In genomic region chr17:26289475-26289874, GRCm38 (mm10) we compare ENCODE assay signal across 35 mouse cellular contexts.
"Had no signal": no experiment of that assay in that cellular context is flagged by ENCODE, and none has a peak within 500 bp of the region (broad histone marks: within the 10 kb centered on the region; RNA-seq: fewer than 3 reads in every experiment).

No protein-coding gene starts in this region.

- H3K9ac ChIP-seq: heart, embryonic 12.5 days; heart, embryonic 13.5 days; heart, embryonic 15.5 days; hindbrain, embryonic 12.5 days; hindbrain, embryonic 13.5 days; hindbrain, embryonic 14.5 days; hindbrain, embryonic 15.5 days; intestine, embryonic 15.5 days; kidney, embryonic 15.5 days had no signal

- H3K4me3 ChIP-seq: heart, embryonic 10.5 days; heart, embryonic 12.5 days; heart, embryonic 13.5 days; heart, embryonic 15.5 days; hindbrain, embryonic 10.5 days; hindbrain, embryonic 12.5 days; hindbrain, embryonic 13.5 days; hindbrain, embryonic 15.5 days; intestine, embryonic 15.5 days; kidney, embryonic 15.5 days; layer of hippocampus, adult 2 months had no signal

- H3K27ac ChIP-seq: heart, embryonic 10.5 days; heart, embryonic 13.5 days; heart, embryonic 15.5 days; hindbrain, embryonic 10.5 days; hindbrain, embryonic 12.5 days; hindbrain, embryonic 13.5 days; hindbrain, embryonic 14.5 days; hindbrain, embryonic 15.5 days; hindbrain, postnatal 0 days; intestine, embryonic 15.5 days; kidney, embryonic 15.5 days; kidney, postnatal 0 days; layer of hippocampus, adult 2 months had no signal

- DNase-seq: heart, postnatal 10 days; heart, postnatal 14 days; heart, postnatal 36 days; heart, postnatal 4 days; kidney, adult 11 months; kidney, adult 18-20 months; kidney, adult 2 months; kidney, adult 8-10 months; kidney, adult 9 months; kidney, postnatal 10 days; kidney, postnatal 14 days; kidney, postnatal 25 days; kidney, postnatal 36 days; kidney, postnatal 4 days; layer of hippocampus, adult 9-11 months; layer of hippocampus, postnatal 36 days had no signal

- H3K4me1 ChIP-seq: heart, embryonic 12.5 days; heart, embryonic 13.5 days; heart, embryonic 15.5 days; hindbrain, embryonic 10.5 days; hindbrain, embryonic 12.5 days; hindbrain, embryonic 13.5 days; hindbrain, embryonic 15.5 days; intestine, embryonic 15.5 days; kidney, embryonic 15.5 days had no signal

- ATAC-seq: hindbrain, embryonic 16.5 days; hindbrain, postnatal 0 days; inflammation-experienced regulatory T-cells, adult 6 months; intestine, embryonic 15.5 days; intestine, embryonic 16.5 days; intestine, postnatal 0 days had no signal

- H3K4me2 ChIP-seq: heart, embryonic 11.5 days; heart, embryonic 12.5 days; heart, embryonic 13.5 days; heart, embryonic 15.5 days; hindbrain, embryonic 12.5 days; hindbrain, embryonic 13.5 days; hindbrain, embryonic 14.5 days; hindbrain, embryonic 15.5 days; intestine, embryonic 15.5 days; kidney, embryonic 15.5 days had no signal

- H3K9me3 ChIP-seq: hindbrain, embryonic 15.5 days; intestine, embryonic 15.5 days had no signal

- H3K27me3 ChIP-seq: heart, embryonic 12.5 days; heart, embryonic 13.5 days; heart, embryonic 15.5 days; hindbrain, embryonic 12.5 days; hindbrain, embryonic 13.5 days; hindbrain, embryonic 15.5 days; intestine, embryonic 15.5 days; kidney, embryonic 15.5 days had no signal
